Mouse (Mus musculus): ENCODE measurements around the gene Trmt6. TPM values are rescaled to one million over a fixed set of nuclear protein-coding genes. Genes with fewer than 3 reads are reported as not detected.

Trmt6 gene
- polyA plus RNA-seq (2012; rRNA removed; ENCODE audit: low replicate concordance), result 0.28 and 0.55 TPM in 2 replicates

DNA sequence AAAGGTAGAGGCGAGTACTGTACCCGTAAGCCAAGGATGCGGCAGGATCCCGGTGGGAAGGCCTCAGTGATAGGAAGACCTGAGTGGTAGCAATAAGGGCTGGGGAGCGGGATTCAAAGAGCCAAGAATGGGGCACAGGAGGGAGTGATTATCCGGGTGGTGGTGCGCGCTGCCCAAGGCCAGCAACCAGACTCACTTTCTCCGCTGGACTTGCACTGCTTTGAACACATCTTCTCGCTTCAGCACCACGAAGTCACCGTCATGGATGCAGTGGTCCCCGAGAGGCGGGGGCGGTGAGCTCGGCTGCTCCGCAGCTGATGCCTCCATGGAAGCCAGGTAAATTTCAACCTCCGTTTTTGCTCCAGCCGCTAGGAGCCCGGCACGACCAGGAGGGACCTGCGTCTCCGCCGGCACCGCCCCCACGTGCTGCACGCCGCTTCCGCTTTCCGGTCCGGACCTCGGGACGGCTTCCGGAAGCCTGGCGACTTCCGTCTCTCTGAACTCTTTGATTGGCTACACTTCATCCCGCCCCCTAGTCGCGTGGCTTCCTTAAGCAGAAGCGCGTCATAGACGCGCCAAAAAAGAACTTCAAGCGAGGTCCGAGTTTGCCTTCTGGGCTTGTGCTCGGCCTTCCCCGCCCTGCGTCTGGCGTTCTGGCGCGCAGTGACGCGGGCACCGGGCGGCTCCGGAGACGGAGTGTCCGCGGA is at the start of gene Trmt6, which contains the start of gene Mcm8:
Gene Trmt6 (minus strand): TSS at position 448 of the 707 bp plus-strand sequence.
Gene Mcm8 (plus strand): TSS at position 534 of the 707 bp plus-strand sequence.

DNA sequence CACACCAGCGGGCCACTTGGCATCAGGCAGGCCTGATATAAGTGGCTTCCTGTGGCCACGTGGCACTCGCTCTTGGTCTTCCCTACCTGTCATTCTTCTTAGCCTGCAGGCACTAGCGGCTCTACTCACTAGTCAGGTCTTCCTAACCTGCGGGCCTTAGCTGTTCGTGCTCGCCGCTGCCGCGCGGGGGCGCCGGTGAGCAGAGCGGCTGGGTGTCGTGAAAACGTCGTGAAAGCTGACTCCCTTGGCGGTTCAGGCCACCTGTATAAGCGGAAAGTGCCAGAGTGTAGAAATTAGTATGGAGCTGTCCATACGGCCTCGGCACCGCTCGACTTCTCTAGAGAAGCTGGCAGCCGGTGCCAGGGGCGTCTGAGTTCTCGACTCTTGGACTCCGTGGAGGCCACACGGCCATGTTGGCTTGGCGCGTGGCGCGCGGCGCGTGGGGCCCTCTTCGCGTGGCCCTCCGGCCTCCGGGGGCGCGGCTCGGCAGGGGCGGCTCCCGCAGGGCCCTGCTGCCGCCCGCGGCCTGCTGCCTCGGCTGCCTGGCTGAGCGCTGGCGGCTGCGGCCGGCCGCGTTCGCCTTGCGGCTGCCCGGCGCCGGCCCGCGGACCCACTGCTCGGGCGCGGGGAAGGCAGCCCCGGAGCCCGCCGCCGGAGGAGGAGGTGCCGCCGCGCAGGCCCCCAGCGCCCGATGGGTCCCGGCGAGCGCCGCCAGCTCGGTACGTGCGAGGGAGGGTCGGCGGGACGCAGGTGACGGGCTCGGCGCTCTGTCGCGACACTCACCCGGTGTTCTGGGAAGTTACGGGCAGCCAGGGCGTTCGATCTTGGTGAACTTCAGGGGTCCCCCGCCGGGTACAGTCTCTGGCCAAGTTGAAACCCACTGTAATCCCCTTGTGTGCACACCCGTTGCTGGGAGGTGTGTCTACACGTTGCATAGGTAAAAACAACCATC is 30.8 kb upstream of the Trmt6 start, which contains the start of gene Crls1:
Gene Crls1 (plus strand): TSS at position 260 of the 952 bp plus-strand sequence.

DNA sequence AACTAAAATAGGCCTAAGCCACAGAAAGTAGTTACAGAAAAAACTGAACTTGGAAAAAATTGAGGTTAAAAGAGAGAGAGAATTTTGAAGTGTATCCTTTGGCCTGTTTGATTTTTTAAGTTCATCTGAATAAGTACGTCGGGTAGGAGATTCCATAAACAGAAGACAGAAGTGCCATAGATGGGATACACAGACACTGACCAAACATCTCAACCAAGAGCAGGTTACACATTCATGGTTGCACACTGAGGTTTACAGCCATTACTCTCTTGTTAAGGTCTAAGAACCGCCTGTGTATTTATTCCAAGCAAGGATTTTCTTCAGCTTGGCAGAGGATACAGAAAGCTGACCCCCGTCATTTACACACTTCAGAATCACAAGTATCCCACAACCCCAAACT is 34.9 kb downstream of the Trmt6 start, which contains the start of gene Chgb:
Gene Chgb (plus strand): TSS at position 301 of the 400 bp plus-strand sequence.

Other genes with a start within 250 kb of the Trmt6 start
- gene Gpcpd1, start 228.3 kb downstream of the Trmt6 start, polyA plus RNA-seq (2012; rRNA removed; ENCODE audit: low replicate concordance), result 1.6 and 2.1 TPM in 2 replicates
- 6.2 and 13.3 TPM in 2 replicates for gene Shld1, start 129.1 kb downstream of the Trmt6 start, polyA plus RNA-seq (2012; rRNA removed; ENCODE audit: low replicate concordance)
- gene Chgb, start 34.8 kb downstream of the Trmt6 start, polyA plus RNA-seq (2012; rRNA removed; ENCODE audit: low replicate concordance), result 12.3 and 16.4 TPM in 2 replicates
- 0.25 and 0.86 TPM in 2 replicates for gene Mcm8, start 86 bp upstream of the Trmt6 start, polyA plus RNA-seq (2012; rRNA removed; ENCODE audit: low replicate concordance)
- 36.2 and 61.8 TPM in 2 replicates for gene Crls1, start 30.6 kb upstream of the Trmt6 start, polyA plus RNA-seq (2012; rRNA removed; ENCODE audit: low replicate concordance)
- gene Lrrn4, start 64.8 kb upstream of the Trmt6 start, polyA plus RNA-seq (2012; rRNA removed; ENCODE audit: low replicate concordance), result 0.92 and 1.9 TPM in 2 replicates
- gene Fermt1, start 129.9 kb upstream of the Trmt6 start, polyA plus RNA-seq (2012; rRNA removed; ENCODE audit: low replicate concordance), result 7.5 and 12.7 TPM in 2 replicates